Comparison of ENCODE assay signal across 8 mouse cellular contexts in the genomic region with DNA sequence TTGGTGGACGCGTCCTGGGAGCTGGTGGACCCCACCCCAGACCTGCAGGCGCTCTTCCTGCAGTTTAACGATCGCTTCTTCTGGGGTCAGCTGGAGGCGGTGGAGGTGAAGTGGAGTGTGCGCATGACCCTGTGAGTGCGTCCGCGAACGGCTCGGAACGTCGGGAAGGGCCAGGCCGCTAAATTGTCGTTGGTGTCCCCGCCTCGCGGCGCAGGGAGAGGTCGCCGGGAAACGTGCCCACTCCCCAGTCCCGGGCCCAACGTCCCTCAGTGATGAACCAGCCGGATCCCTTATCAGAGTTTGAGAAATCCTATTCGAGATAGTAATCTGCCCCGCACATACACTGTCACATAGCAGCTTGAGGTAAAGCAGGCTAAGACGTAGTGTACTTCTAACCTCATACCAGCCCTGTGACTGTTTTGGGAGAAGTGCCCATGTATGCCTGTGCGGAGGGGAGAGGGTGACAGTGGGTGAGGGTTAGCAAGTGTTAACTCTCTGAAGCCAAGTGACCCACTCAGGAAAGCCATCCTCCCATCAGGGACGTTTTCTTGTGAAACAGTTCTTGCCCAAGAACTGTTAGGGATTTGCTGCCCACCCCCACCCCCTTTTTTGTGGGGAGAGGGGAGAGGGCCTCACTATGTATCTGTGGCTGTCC. TPM values are rescaled to one million over a fixed set of nuclear protein-coding genes. Genes with fewer than 3 reads are reported as not detected.
DNase-seq lines count a peak whose midpoint lies in the region; ATAC-seq and TF ChIP-seq lines count a peak whose summit lies in the region.

No protein-coding gene starts in this region.

- 7% methylated on average over 23 of the region's 31 CpGs for WGBS in embryonic facial prominence, embryonic 14.5 days
- 6% methylated on average over 31 of the region's 31 CpGs for WGBS in limb, embryonic 12.5 days

- TF ChIP-seq CTCF in gastrocnemius, adult 2 months (IDR thresholded peaks at IDR 0.05): no peak

- ATAC-seq in embryonic facial prominence, embryonic 14.5 days (ENCODE audit: low read depth): no peak
- ATAC-seq in limb, embryonic 12.5 days (ENCODE audit: insufficient number of reproducible peaks, insufficient read depth, low FRiP score, low TSS enrichment, low read depth): peak; percentile 12; the same call in 1 of the 2 replicates
- ATAC-seq in monocyte, adult 5-6 weeks (replicated peaks; ENCODE audit: insufficient number of reproducible peaks, low FRiP score, low TSS enrichment, poor library complexity, severe bottlenecking): no peak

- peaks cover 61% of the 10 kb centered on the region for H3K36me3 ChIP-seq in embryonic facial prominence, embryonic 14.5 days (ENCODE audit: control insufficient read depth, insufficient read depth, low read length)
- peaks cover 64% of the 10 kb centered on the region for H3K36me3 ChIP-seq in limb, embryonic 12.5 days
- H3K36me3 ChIP-seq in splenic B cell, adult 2 months (ENCODE audit: control insufficient read depth, insufficient read depth, low read length, poor library complexity, severe bottlenecking): peaks cover 8% of the 10 kb centered on the region

- H3K4me1 ChIP-seq in embryonic facial prominence, embryonic 14.5 days (ENCODE audit: control insufficient read depth, insufficient read depth, low read length): peaks cover 13% of the 10 kb centered on the region
- peaks cover 20% of the 10 kb centered on the region for H3K4me1 ChIP-seq in limb, embryonic 12.5 days (replicated peaks)

- H3K27me3 ChIP-seq in embryonic facial prominence, embryonic 14.5 days (replicated peaks; ENCODE audit: control insufficient read depth, insufficient read depth, low read length): no peaks in the 10 kb centered on the region
- H3K27me3 ChIP-seq in limb, embryonic 12.5 days: no peaks in the 10 kb centered on the region
- no peaks in the 10 kb centered on the region for H3K27me3 ChIP-seq in splenic B cell, adult 2 months (ENCODE audit: control insufficient read depth, insufficient read depth, low read length, poor library complexity, severe bottlenecking)

- intact Hi-C loops in gastrocnemius, adult 2 months (cut with DNase I): loop anchor here (5.0 kb wide), 1 partner anchor 139 kb away; no protein-coding TSS in a partner anchor
- intact Hi-C loops in left cerebral cortex, postnatal 25 days (cut with DNase I): loop anchor here (5.0 kb wide), 2 partner anchors 114 to 134 kb away; a partner anchor contains a TSS

- H3K4me3 ChIP-seq in gastrocnemius, adult 2 months: peak overlapping the region; percentile 100
- peak overlapping the region; percentile 90 for H3K4me3 ChIP-seq in embryonic facial prominence, embryonic 14.5 days (ENCODE audit: low read depth, low read length)
- peak overlapping the region; percentile 97 for H3K4me3 ChIP-seq in limb, embryonic 12.5 days (replicated peaks)

- peak overlapping the region; percentile 82 for H3K9ac ChIP-seq in embryonic facial prominence, embryonic 14.5 days (ENCODE audit: low read depth, low read length)
- H3K9ac ChIP-seq in limb, embryonic 12.5 days (replicated peaks): peak overlapping the region; percentile 89

- peak overlapping the region; percentile 91 for H3K4me2 ChIP-seq in embryonic facial prominence, embryonic 14.5 days (ENCODE audit: low read depth, low read length)
- H3K4me2 ChIP-seq in limb, embryonic 12.5 days: peak overlapping the region; percentile 99

- H3K9me3 ChIP-seq in embryonic facial prominence, embryonic 14.5 days (ENCODE audit: control insufficient read depth, low read length): no peaks in the 10 kb centered on the region
- no peaks in the 10 kb centered on the region for H3K9me3 ChIP-seq in limb, embryonic 12.5 days

- peak; percentile 37 for DNase-seq in gastrocnemius, adult 2 months
- no peak for DNase-seq in gastrocnemius, postnatal 10 days
- DNase-seq in 3T3-L1 (ENCODE audit: low read depth, low spot score): peak; percentile 57
- DNase-seq in embryonic facial prominence, embryonic 14.5 days (ENCODE audit: low spot score): no peak
- peak; percentile 8 for DNase-seq in splenic B cell, adult 2 months (ENCODE audit: low read depth, low spot score)
- no peak for DNase-seq in left cerebral cortex, postnatal 25 days (ENCODE audit: low spot score in 2 of 2)

- peak overlapping the region; percentile 97 for H3K27ac ChIP-seq in gastrocnemius, adult 2 months
- peak overlapping the region; percentile 65 for H3K27ac ChIP-seq in embryonic facial prominence, embryonic 14.5 days (replicated peaks; ENCODE audit: low read depth, low read length)
- peak overlapping the region; percentile 50; the same call in 1 of the 2 replicates for H3K27ac ChIP-seq in limb, embryonic 12.5 days

RNA-seq across cellular contexts. Expression of a gene that starts 0.7 kb away (rescaled TPM):
- total RNA-seq in gastrocnemius, adult 2 months (2021): 1 to 10 TPM; 6.7 to 7.5 TPM
- 10 to 100 TPM in 1 of 2 experiments, 1 to 10 TPM in 1; 9.6 to 10.7 TPM for total RNA-seq in gastrocnemius, postnatal 10 days (2021)
- polyA plus RNA-seq in embryonic facial prominence, embryonic 14.5 days (2014; fragmentation: Nextera tagmentation; extraction: Ambion mirVana): 9.8 and 10.0 TPM in 2 replicates
- 9.9 and 11.9 TPM in 2 replicates for polyA plus RNA-seq in limb, embryonic 12.5 days (2016; fragmentation: Nextera tagmentation; extraction: Ambion mirVana)
- total RNA-seq in left cerebral cortex, postnatal 25 days (2021): 10 to 100 TPM; 12.7 to 12.9 TPM
- 15.5 to 26.7 TPM (median 22.1 TPM) in 3 replicates for total RNA-seq in monocyte, adult 5-6 weeks (2017)

RNA-seq across cellular contexts. Expression of a gene that starts 0.9 kb away (rescaled TPM):
- total RNA-seq in gastrocnemius, adult 2 months (2021): 1 to 10 TPM; 7.6 to 7.8 TPM
- 1 to 10 TPM; 8.0 to 8.7 TPM for total RNA-seq in gastrocnemius, postnatal 10 days (2021)
- 5.4 and 7.2 TPM in 2 replicates for polyA plus RNA-seq in embryonic facial prominence, embryonic 14.5 days (2014; fragmentation: Nextera tagmentation; extraction: Ambion mirVana)
- polyA plus RNA-seq in limb, embryonic 12.5 days (2016; fragmentation: Nextera tagmentation; extraction: Ambion mirVana): 11.9 and 12.2 TPM in 2 replicates
- 10 to 100 TPM; 36.2 to 38.9 TPM for total RNA-seq in left cerebral cortex, postnatal 25 days (2021)
- 12.3 to 19.4 TPM (median 13.2 TPM) in 3 replicates for total RNA-seq in monocyte, adult 5-6 weeks (2017)

RNA-seq across cellular contexts. Expression of a gene that starts 35.5 kb away (rescaled TPM):
- 10 to 100 TPM; 29.7 to 34.0 TPM for total RNA-seq in gastrocnemius, adult 2 months (2021)
- 10 to 100 TPM; 32.7 to 33.3 TPM for total RNA-seq in gastrocnemius, postnatal 10 days (2021)
- polyA plus RNA-seq in embryonic facial prominence, embryonic 14.5 days (2014; fragmentation: Nextera tagmentation; extraction: Ambion mirVana): 35.3 and 36.5 TPM in 2 replicates
- polyA plus RNA-seq in limb, embryonic 12.5 days (2016; fragmentation: Nextera tagmentation; extraction: Ambion mirVana): 61.1 and 62.4 TPM in 2 replicates
- total RNA-seq in left cerebral cortex, postnatal 25 days (2021): 10 to 100 TPM; 20.3 to 21.6 TPM
- 26.0 to 39.2 TPM (median 27.4 TPM) in 3 replicates for total RNA-seq in monocyte, adult 5-6 weeks (2017)

RNA-seq across cellular contexts. Expression of a gene that starts 35.5 kb away (rescaled TPM):
- total RNA-seq in gastrocnemius, adult 2 months (2021): 100 to 1,000 TPM; 157 to 173 TPM
- 10 to 100 TPM; 92.7 to 98.3 TPM for total RNA-seq in gastrocnemius, postnatal 10 days (2021)
- 96.4 and 97.8 TPM in 2 replicates for polyA plus RNA-seq in embryonic facial prominence, embryonic 14.5 days (2014; fragmentation: Nextera tagmentation; extraction: Ambion mirVana)
- polyA plus RNA-seq in limb, embryonic 12.5 days (2016; fragmentation: Nextera tagmentation; extraction: Ambion mirVana): 116 and 119 TPM in 2 replicates
- total RNA-seq in left cerebral cortex, postnatal 25 days (2021): 10 to 100 TPM; 49.6 to 55.2 TPM
- 37.0 to 58.8 TPM (median 41.2 TPM) in 3 replicates for total RNA-seq in monocyte, adult 5-6 weeks (2017)

RNA-seq across cellular contexts. Expression of a gene that starts 50.7 kb away (rescaled TPM):
- total RNA-seq in gastrocnemius, adult 2 months (2021): 100 to 1,000 TPM; 159 to 192 TPM
- total RNA-seq in gastrocnemius, postnatal 10 days (2021): 10 to 100 TPM; 60.0 to 71.9 TPM
- 17.1 and 17.2 TPM in 2 replicates for polyA plus RNA-seq in embryonic facial prominence, embryonic 14.5 days (2014; fragmentation: Nextera tagmentation; extraction: Ambion mirVana)
- 12.8 and 13.0 TPM in 2 replicates for polyA plus RNA-seq in limb, embryonic 12.5 days (2016; fragmentation: Nextera tagmentation; extraction: Ambion mirVana)
- 10 to 100 TPM; 67.3 to 67.5 TPM for total RNA-seq in left cerebral cortex, postnatal 25 days (2021)
- total RNA-seq in monocyte, adult 5-6 weeks (2017): 24.4 to 26.1 TPM (median 24.5 TPM) in 3 replicates

Comparison
In these comparisons a context has a peak if more than half of its experiments do, and no peak if none do; other contexts are left out.
1. DNase-seq: peak in gastrocnemius, adult 2 months (single experiment), 3T3-L1 (single experiment) and splenic B cell, adult 2 months (single experiment); none in gastrocnemius, postnatal 10 days (single experiment), embryonic facial prominence, embryonic 14.5 days (single experiment) and left cerebral cortex, postnatal 25 days (0 of 2).
2. Peak in every context shown above with its lines, with median percentiles within 50 percentile points of each other: H3K27ac ChIP-seq and H3K4me3 ChIP-seq.